Mouse (Mus musculus): ENCODE data around the gene Cpsf4.

GRCm38 (mm10) chr5:145218206-145218605 is 51.2 kb downstream of the Cpsf4 start:
- no peak for TF ChIP-seq CTCF (IDR thresholded peaks at IDR 0.05; ENCODE audit: control insufficient read depth, insufficient read depth, low read length)
- no peak for TF ChIP-seq POLR2A (IDR thresholded peaks at IDR 0.05; ENCODE audit: borderline replicate concordance, control insufficient read depth, low read depth, low read length)
